Mouse (Mus musculus): ENCODE data around the gene Ephx4. TPM values are rescaled to one million over a fixed set of nuclear protein-coding genes. Genes with fewer than 3 reads are reported as not detected.
"Not testable (repeated sequence)": the region's sequence is repeated elsewhere in the genome, so short reads cannot be mapped to it uniquely, and the experiment has no call there.

The Ephx4 gene
- polyA plus RNA-seq, 1 experiment = 36.4 TPM

DNA sequence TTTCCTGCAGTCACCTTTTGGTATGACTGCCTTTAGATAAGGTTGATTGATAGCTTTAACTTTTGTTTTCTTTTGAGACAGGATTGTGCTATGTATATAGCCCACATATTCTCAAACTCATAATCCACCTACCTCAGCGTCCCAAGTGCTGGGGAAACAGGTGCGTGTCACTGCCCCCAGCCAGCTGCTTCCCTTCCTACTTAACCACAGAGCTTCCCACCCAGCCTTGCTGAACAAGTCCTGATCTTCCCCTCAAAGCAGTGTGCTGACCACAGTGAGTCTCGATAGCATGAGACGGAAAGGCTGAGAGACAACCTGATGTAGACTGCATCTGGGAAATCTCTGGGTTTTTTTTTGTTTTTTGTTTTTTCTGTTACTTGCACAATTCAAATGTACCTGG, 29.3 kb upstream of the Ephx4 start:
- 93% methylated on average over 4 of the region's 4 CpGs for WGBS
- H3K4me3 ChIP-seq (replicated peaks; ENCODE audit: insufficient read depth, low read depth, low read length) = no peak overlapping the region
- no peak for DNase-seq
- no peak for TF ChIP-seq CTCF (IDR thresholded peaks at IDR 0.05; ENCODE audit: borderline replicate concordance, insufficient read depth, low read depth, low read length)
- no peak for TF ChIP-seq POLR2A (IDR thresholded peaks at IDR 0.05; ENCODE audit: borderline replicate concordance, insufficient read depth, low read length)
- H3K27me3 ChIP-seq (ENCODE audit: control insufficient read depth, insufficient read depth, low read length) = no peaks in the 10 kb centered on the region
- no peaks in the 10 kb centered on the region for H3K4me1 ChIP-seq (ENCODE audit: control insufficient read depth, insufficient read depth, low read length)
- no peak overlapping the region for H3K27ac ChIP-seq (ENCODE audit: insufficient read depth, low read length)

DNA sequence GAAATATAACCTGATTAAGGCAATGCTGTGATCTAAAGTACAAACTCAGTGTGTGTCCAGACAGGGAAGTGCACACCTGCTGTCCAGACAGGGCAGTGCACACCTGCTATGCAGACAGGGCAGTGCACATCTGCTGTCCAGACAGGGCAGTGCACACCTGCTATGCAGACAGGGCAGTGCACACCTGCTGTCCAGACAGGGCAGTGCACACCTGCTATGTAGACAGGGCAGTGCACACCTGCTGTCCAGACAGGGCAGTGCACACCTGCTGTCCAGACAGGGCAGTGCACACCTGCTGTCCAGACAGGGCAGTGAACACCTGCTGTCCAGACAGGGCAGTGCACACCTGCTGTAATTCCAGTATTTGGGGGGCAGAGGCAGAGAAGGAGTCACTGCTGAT, 16.1 kb upstream of the Ephx4 start:
- not testable (repeated sequence) for DNase-seq; H3K4me1 ChIP-seq (ENCODE audit: control insufficient read depth, insufficient read depth, low read length); H3K27me3 ChIP-seq (ENCODE audit: control insufficient read depth, insufficient read depth, low read length); H3K4me3 ChIP-seq (replicated peaks; ENCODE audit: insufficient read depth, low read depth, low read length); H3K27ac ChIP-seq (ENCODE audit: insufficient read depth, low read length)

GRCm38 (mm10) chr5:107387788-107388187, 14.7 kb upstream of the Ephx4 start:
- 68% methylated on average over 1 of the region's 1 CpGs for WGBS
- DNase-seq = no peak
- no peaks in the 10 kb centered on the region for H3K4me1 ChIP-seq (ENCODE audit: control insufficient read depth, insufficient read depth, low read length)
- no peak overlapping the region for H3K4me3 ChIP-seq (replicated peaks; ENCODE audit: insufficient read depth, low read depth, low read length)
- H3K27ac ChIP-seq (ENCODE audit: insufficient read depth, low read length) = no peak overlapping the region
- H3K27me3 ChIP-seq (ENCODE audit: control insufficient read depth, insufficient read depth, low read length) = no peaks in the 10 kb centered on the region
- TF ChIP-seq POLR2A (IDR thresholded peaks at IDR 0.05; ENCODE audit: borderline replicate concordance, insufficient read depth, low read length) = no peak
- no peak for TF ChIP-seq CTCF (IDR thresholded peaks at IDR 0.05; ENCODE audit: borderline replicate concordance, insufficient read depth, low read depth, low read length)

DNA sequence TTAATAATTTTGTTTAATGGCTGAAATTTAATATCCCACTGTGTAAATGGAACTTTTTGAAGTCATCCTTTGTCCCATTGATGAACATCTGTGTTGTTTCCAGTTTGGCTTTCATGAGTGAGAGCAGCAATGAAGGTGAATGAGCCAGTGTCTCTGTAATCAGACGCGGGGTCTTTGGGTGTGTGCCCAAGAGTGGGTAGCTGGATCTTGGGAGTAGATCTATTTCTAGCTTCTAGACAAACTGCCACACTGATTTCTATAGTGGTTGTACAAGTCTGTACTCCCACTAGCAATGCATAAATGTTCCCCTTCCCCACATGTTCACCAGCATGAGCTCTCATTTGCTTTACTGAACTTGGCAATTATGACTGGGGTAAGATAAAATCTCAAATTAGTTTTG, 13.2 kb upstream of the Ephx4 start:
- DNase-seq = no peak
- TF ChIP-seq POLR2A (IDR thresholded peaks at IDR 0.05; ENCODE audit: borderline replicate concordance, insufficient read depth, low read length) = no peak
- TF ChIP-seq CTCF (IDR thresholded peaks at IDR 0.05; ENCODE audit: borderline replicate concordance, insufficient read depth, low read depth, low read length) = no peak
- H3K4me3 ChIP-seq (replicated peaks; ENCODE audit: insufficient read depth, low read depth, low read length) = no peak overlapping the region
- H3K27ac ChIP-seq (ENCODE audit: insufficient read depth, low read length) = no peak overlapping the region
- H3K27me3 ChIP-seq (ENCODE audit: control insufficient read depth, insufficient read depth, low read length) = no peaks in the 10 kb centered on the region
- H3K4me1 ChIP-seq (ENCODE audit: control insufficient read depth, insufficient read depth, low read length) = no peaks in the 10 kb centered on the region
- WGBS = 82% methylated on average over 2 of the region's 2 CpGs

- no peaks in the 10 kb centered on the region for H3K27me3 ChIP-seq (ENCODE audit: control insufficient read depth, insufficient read depth, low read length)
- no peak for TF ChIP-seq POLR2A (IDR thresholded peaks at IDR 0.05; ENCODE audit: borderline replicate concordance, insufficient read depth, low read length)
- TF ChIP-seq CTCF (IDR thresholded peaks at IDR 0.05; ENCODE audit: borderline replicate concordance, insufficient read depth, low read depth, low read length) = no peak
- DNase-seq = no peak
- H3K27ac ChIP-seq (ENCODE audit: insufficient read depth, low read length) = no peak overlapping the region
- no peak overlapping the region for H3K4me3 ChIP-seq (replicated peaks; ENCODE audit: insufficient read depth, low read depth, low read length)
- H3K4me1 ChIP-seq (ENCODE audit: control insufficient read depth, insufficient read depth, low read length) = no peaks in the 10 kb centered on the region
- 80% methylated on average over 2 of the region's 2 CpGs for WGBS
Observed at GRCm38 (mm10) chr5:107394437-107394836, 8.1 kb upstream of the Ephx4 start.

GRCm38 (mm10) chr5:107403011-107403946, 743 bp downstream of the Ephx4 start:
- peak overlapping the region; percentile 99 for H3K27ac ChIP-seq (ENCODE audit: insufficient read depth, low read length)
- TF ChIP-seq POLR2A (IDR thresholded peaks at IDR 0.05; ENCODE audit: borderline replicate concordance, insufficient read depth, low read length) (0 out of 2 replicates have a peak, but pooled peaks have one; percentile 35), CTCF (IDR thresholded peaks at IDR 0.05; ENCODE audit: borderline replicate concordance, insufficient read depth, low read depth, low read length) (no peak)
- WGBS = under 1% methylated on average over 80 of the region's 80 CpGs

GRCm38 (mm10) chr5:107403947-107404684, 1.6 kb downstream of the Ephx4 start:
- WGBS = 5% methylated on average over 12 of the region's 12 CpGs
- TF ChIP-seq CTCF (IDR thresholded peaks at IDR 0.05; ENCODE audit: borderline replicate concordance, insufficient read depth, low read depth, low read length) = no peak
- peak; percentile 43; the same call in 1 of the 2 replicates for TF ChIP-seq POLR2A (IDR thresholded peaks at IDR 0.05; ENCODE audit: borderline replicate concordance, insufficient read depth, low read length)
- Histone ChIP-seq H3K27ac (ENCODE audit: insufficient read depth, low read length) (peak overlapping the region; percentile 99), H3K27me3 (ENCODE audit: control insufficient read depth, insufficient read depth, low read length) (no peaks in the 10 kb centered on the region), H3K4me3 (replicated peaks; ENCODE audit: insufficient read depth, low read depth, low read length) (peak overlapping the region; percentile 65), H3K4me1 (ENCODE audit: control insufficient read depth, insufficient read depth, low read length) (peaks cover 8% of the 10 kb centered on the region)
- DNase-seq = peak; percentile 49 to 80

More at GRCm38 (mm10) chr5:107403011-107403946, 743 bp downstream of the Ephx4 start:
- peak; percentile 66 to 73 for DNase-seq
- H3K27me3 ChIP-seq (ENCODE audit: control insufficient read depth, insufficient read depth, low read length) = no peaks in the 10 kb centered on the region
- H3K4me3 ChIP-seq (replicated peaks; ENCODE audit: insufficient read depth, low read depth, low read length) = peak overlapping the region; percentile 65
- H3K4me1 ChIP-seq (ENCODE audit: control insufficient read depth, insufficient read depth, low read length) = peaks cover 8% of the 10 kb centered on the region

Data from cerebellum, adult 2 months (tissue).